Mouse (Mus musculus) myocyte (in vitro differentiated cells): ENCODE measurements around the gene Galnt14.

Experiments
- CEBPB ChIP-seq: IDR thresholded peaks from 2 replicates; pipeline ENCODE4 v1.6.1; 2011; ENCODE audit warnings: mild to moderate bottlenecking, moderate library complexity; ENCODE audit not compliant: poor library complexity, insufficient read depth, severe bottlenecking
- E2F4 ChIP-seq: IDR thresholded peaks from one replicate; pipeline ENCODE4 v1.6.1; 2011; ENCODE audit warnings: mild to moderate bottlenecking, control low read depth, moderate library complexity; ENCODE audit not compliant: insufficient read depth
- MAX ChIP-seq: IDR thresholded peaks from one replicate; pipeline ENCODE4 v1.6.1; 2011; ENCODE audit warnings: low read depth, mild to moderate bottlenecking, control low read depth
- MYOD1 ChIP-seq, 3 experiments: IDR thresholded peaks; one replicate each; pipeline ENCODE4 v1.6.1; 2011; ENCODE audit warnings: control low read depth in 2 of 3, low read depth in 2 of 3, mild to moderate bottlenecking in 2 of 3, moderate library complexity in 1 of 3; ENCODE audit not compliant: insufficient read length in 2 of 3, control insufficient read depth in 1 of 3
- MYOG ChIP-seq, 3 experiments: IDR thresholded peaks; one replicate each; pipeline ENCODE4 v1.6.1; 2011; ENCODE audit warnings: control low read depth in 2 of 3, low read depth in 2 of 3, mild to moderate bottlenecking in 2 of 3; ENCODE audit not compliant: insufficient read length in 2 of 3, control insufficient read depth in 1 of 3, insufficient read depth in 1 of 3
- POLR2A ChIP-seq: IDR thresholded peaks from one replicate; pipeline ENCODE4 v1.6.1; 2011; ENCODE audit warnings: low read depth, mild to moderate bottlenecking, control low read depth, moderate library complexity; ENCODE audit not compliant: insufficient read length
- POLR2AphosphoS2 ChIP-seq: IDR thresholded peaks from one replicate; pipeline ENCODE4 v1.6.1; 2011; ENCODE audit warnings: low read depth, control low read depth; ENCODE audit not compliant: insufficient read length
- SRF ChIP-seq: IDR thresholded peaks from one replicate; pipeline ENCODE4 v1.6.1; 2011; ENCODE audit warnings: low read depth; ENCODE audit not compliant: control insufficient read depth, insufficient read length
- TCF12 ChIP-seq: IDR thresholded peaks from one replicate; pipeline ENCODE4 v1.6.1; 2011; ENCODE audit warnings: mild to moderate bottlenecking, control low read depth; ENCODE audit not compliant: poor library complexity, insufficient read depth, severe bottlenecking
- USF1 ChIP-seq: IDR thresholded peaks from one replicate; pipeline ENCODE4 v1.6.1; 2011; ENCODE audit warnings: low read depth, mild to moderate bottlenecking, control low read depth, moderate library complexity

GRCm38 (mm10) chr17:73514258-73514657 is 196.0 kb downstream of the Galnt14 start:
- TF ChIP-seq POLR2A (no peak), MYOG (IDR thresholded peaks at IDR 0.05; ENCODE audit: control insufficient read depth in 1 of 3, insufficient read depth in 1 of 3, insufficient read length in 2 of 3, low read depth in 2 of 3) (no peak), USF1 (no peak), E2F4 (no peak), CEBPB (no peak), SRF (no peak), MYOD1 (IDR thresholded peaks at IDR 0.05; ENCODE audit: control insufficient read depth in 1 of 3, insufficient read length in 2 of 3, low read depth in 2 of 3) (no peak), POLR2AphosphoS2 (no peak), MAX (no peak), TCF12 (no peak)
